Mouse (Mus musculus) T-helper 17 cell (primary cell): Measurements from ENCODE around the gene Tmem179.

ENCODE experiments used
- in situ Hi-C, 2 experiments: fragments of 300-600 bp; cut with MboI, MseI; formaldehyde crosslinking; loops; 1 replicate in 1 of 2; 2 replicates in 1 of 2; pipeline ENCODE4 v1.15.1; 2025; ENCODE audit warnings: high pct_unique_total_duplicates in 2 of 2

Tmem179 gene

GRCm38 (mm10) chr12:112516697-112517337, at the start of gene Tmem179:
Tmem179 (minus strand) TSS chr12:112516747.
- in situ Hi-C loops = no loop called here

GRCm38 (mm10) chr12:112563011-112563410, 46.5 kb upstream of the Tmem179 start:
- in situ Hi-C loops = no loop called here

DNA sequence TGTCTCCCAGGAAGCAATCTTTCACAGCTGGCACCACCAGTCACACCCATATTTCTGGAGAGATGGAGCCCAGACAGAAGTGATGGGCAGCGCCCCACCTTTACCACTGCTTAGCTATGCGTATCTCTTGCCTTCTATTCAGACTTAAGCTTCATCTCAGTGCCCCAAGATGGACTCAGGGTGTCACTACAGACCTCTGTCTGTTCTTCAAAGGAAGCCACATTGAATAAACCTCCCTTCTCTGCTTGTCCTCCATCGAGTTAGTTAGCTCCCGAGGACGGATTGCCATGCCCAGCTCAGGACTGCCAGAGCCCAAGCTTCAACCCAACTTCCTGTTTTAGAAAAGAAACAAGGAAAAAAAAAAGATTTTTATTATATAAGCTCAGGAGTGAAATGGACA, 45.9 kb upstream of the Tmem179 start:
- in situ Hi-C loops = no loop called here

DNA sequence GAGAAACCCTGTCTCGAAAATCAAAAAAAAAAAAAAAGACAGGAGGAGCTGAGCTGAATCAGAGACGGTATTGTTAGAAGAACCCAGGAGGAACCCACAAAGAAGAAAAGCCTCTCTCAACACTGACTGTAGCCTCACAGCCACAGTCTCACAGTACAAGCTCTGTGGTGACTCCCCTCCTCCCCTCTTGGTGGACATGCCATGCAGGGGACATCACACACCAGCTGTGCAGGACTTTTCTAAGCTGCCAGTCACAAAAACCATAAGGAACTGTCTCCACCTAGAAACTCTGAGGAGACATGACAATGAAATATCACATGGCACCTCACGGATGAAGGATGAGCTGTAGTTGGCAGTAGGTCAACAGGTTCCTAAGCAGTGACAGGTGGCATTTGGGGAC, 44.6 kb upstream of the Tmem179 start:
- in situ Hi-C loops = no loop called here

DNA sequence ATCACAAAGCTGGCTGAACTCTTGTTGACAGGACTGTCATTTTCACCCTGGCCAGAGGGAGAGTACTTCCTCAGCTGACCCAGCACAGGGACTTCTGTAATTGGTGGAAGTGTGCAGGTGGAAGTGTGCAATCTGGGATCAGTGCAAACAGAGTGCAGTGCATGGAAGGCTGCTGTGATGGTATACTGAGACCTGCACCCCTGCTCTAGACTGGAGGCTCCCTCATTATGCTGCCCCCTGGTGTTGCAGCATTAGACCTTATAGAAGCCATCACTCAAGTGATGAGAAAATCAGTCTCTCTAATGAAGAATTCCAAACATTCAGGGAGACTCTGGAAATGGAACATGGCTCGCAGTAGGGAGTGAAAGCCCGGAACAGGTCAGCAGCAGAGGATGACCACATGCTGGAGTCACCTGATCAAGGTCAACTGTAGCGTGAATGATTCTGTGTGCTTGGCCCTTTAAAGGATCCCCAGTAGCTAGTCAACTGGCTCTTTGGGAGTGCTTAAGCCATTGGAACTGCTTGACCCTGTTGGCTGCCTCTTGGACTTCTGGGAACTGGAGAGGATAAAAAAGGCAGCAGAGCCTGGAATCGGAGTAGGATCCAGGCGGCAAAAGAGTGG, 43.7 kb upstream of the Tmem179 start:
- in situ Hi-C loops = no loop called here

DNA sequence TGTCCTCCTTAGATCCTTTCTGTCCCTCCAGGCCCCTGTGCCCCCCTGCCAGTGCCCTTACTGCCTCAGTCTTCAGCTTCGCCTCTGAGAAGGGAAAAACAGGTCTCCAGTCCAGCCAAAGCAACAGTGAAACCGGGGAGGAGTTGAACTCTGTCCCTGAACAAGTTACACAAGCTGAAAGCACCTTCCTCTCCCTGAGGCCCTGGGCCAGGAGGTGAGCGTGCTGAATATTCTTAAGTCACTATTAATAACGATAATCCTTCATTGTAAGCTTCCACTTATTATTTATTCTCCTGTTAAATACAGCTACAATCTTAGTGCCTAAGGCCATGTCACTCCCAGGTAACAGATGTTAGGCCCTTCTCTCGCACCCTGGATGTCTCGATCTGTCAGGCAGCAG, 43.1 kb upstream of the Tmem179 start:
- in situ Hi-C loops = loop anchor here in 1 of 2 experiments (5.0 kb wide), 1 partner anchor 38 kb away; no protein-coding TSS in a partner anchor

- in situ Hi-C loops = loop anchor here in 1 of 2 experiments (5.0 kb wide), 1 partner anchor 38 kb away; no protein-coding TSS in a partner anchor
These were observed 42.7 kb upstream of the Tmem179 start for GRCm38 (mm10) chr12:112559231-112559630.

- in situ Hi-C loops = loop anchor here in 1 of 2 experiments (5.0 kb wide), 1 partner anchor 40 kb away; no protein-coding TSS in a partner anchor
These were observed 40.7 kb upstream of the Tmem179 start for GRCm38 (mm10) chr12:112557219-112557618.

- in situ Hi-C loops = loop anchor here in 1 of 2 experiments (5.0 kb wide), 1 partner anchor 41 kb away; no protein-coding TSS in a partner anchor
These were observed 40.0 kb upstream of the Tmem179 start for GRCm38 (mm10) chr12:112556531-112557060.

DNA sequence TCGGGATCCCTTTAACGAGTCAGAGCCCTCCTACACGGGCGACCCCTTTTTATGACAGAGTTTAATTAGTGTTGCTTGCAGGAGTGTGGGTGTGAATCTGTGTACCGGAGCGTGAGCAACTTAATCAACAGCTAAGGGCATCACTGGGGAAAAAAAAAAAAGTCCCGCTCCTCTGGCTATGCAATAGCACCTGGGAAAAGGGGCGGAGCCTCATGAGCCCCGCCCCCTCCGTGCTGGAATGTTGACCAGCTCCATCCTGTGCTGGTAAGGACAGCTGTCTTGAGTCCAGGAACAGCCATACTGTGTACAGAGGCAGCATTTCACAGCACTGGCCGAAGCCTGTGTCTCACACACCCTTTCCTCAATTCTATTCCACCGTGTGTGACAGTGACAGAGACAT, 38.4 kb upstream of the Tmem179 start:
- in situ Hi-C loops = loop anchor here (5.0 kb wide), 3 partner anchors 42 to 67 kb away; partner anchors contain the start of gene Adssl1 (in 1 of the 2)

DNA sequence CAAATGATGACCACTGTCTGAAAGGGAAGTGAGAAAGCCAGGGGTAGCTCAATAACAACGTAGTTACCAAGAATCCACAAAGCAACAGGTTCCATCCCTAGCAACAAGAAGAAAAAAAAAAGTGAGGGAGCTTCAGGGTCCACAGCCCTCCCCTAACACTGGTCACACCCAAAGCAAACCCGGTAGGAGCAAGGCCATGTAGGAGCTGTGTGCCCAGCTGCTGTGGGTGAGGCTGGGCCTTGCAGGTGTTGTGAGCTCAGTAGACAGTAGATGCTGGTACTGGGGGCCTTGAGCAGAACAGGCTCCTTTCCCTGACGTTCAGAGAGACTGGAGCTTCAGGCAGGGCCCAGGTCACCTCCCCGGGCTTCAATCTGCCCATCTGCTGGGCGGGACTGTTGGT, 36.0 kb upstream of the Tmem179 start:
- in situ Hi-C loops = loop anchor here (5.0 kb wide), 2 partner anchors 65 to 70 kb away; partner anchors contain the start of gene Adssl1 (in 1 of the 2)

- in situ Hi-C loops = loop anchor here (5.0 kb wide), 2 partner anchors 65 to 70 kb away; partner anchors contain the start of gene Adssl1 (in 1 of the 2)
These were observed 35.4 kb upstream of the Tmem179 start for GRCm38 (mm10) chr12:112551861-112552375.

- in situ Hi-C loops = loop anchor here in 1 of 2 experiments (10.0 kb wide), 1 partner anchor 714 kb away; no protein-coding TSS in a partner anchor
These were observed 32.7 kb upstream of the Tmem179 start for GRCm38 (mm10) chr12:112549287-112549686.

GRCm38 (mm10) chr12:112546110-112546509, 29.6 kb upstream of the Tmem179 start:
- in situ Hi-C loops = loop anchor here in 1 of 2 experiments (10.0 kb wide), 1 partner anchor 711 kb away; no protein-coding TSS in a partner anchor

- in situ Hi-C loops = loop anchor here in 1 of 2 experiments (10.0 kb wide), 1 partner anchor 710 kb away; no protein-coding TSS in a partner anchor
These were observed 28.6 kb upstream of the Tmem179 start for GRCm38 (mm10) chr12:112544946-112545701.

DNA sequence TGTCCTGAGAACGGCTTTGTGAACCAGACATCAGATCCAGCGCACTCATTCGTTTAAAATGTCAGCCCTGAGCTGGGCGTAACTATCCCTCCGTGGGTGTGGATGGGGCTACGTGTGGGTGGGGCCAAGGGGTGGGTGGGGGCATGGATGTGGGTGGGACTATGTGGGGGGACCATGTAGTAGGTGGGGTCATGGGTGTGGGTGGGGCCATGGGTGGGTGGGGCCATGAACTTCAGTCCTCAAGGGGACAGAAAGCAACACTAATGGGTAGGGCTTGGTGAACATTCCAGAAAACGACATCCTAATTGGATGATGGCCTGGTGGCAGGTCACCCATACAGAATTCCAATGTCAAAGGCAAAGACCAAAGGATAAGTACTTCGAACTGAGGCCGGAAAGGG, 27.4 kb upstream of the Tmem179 start:
- in situ Hi-C loops = loop anchor here in 1 of 2 experiments (10.0 kb wide), 1 partner anchor 709 kb away; no protein-coding TSS in a partner anchor

DNA sequence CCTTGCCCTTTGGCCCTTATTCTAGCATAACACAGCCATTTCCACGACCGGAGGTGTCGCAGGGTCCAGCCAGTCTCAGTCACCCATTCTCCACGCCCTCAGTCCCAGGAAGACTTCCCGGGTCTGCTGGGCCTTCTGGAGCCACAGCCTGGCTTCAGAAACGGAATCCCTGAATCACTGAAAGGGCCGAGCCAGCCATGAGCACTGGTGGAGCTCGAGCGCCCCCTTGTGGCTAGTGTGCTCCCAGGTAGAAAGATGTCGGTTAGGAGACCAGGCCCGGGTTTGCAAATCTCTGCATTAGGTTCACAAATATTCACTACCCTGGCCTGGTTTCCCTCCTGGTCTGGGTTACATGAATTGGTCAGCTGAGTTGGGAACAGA, 26.4 kb upstream of the Tmem179 start:
- in situ Hi-C loops = loop anchor here in 1 of 2 experiments (10.0 kb wide), 1 partner anchor 708 kb away; no protein-coding TSS in a partner anchor

GRCm38 (mm10) chr12:112542257-112542919, 25.8 kb upstream of the Tmem179 start:
- in situ Hi-C loops = loop anchor here in 1 of 2 experiments (10.0 kb wide), 1 partner anchor 708 kb away; no protein-coding TSS in a partner anchor

GRCm38 (mm10) chr12:112541483-112542091, 25.0 kb upstream of the Tmem179 start:
- in situ Hi-C loops = loop anchor here in 1 of 2 experiments (10.0 kb wide), 1 partner anchor 707 kb away; no protein-coding TSS in a partner anchor

- in situ Hi-C loops = loop anchor here in 1 of 2 experiments (10.0 kb wide), 1 partner anchor 706 kb away; no protein-coding TSS in a partner anchor
These were observed 23.8 kb upstream of the Tmem179 start for GRCm38 (mm10) chr12:112540321-112540720.
